Mouse (Mus musculus): ENCODE measurements around the gene Tbc1d13.

The Tbc1d13 gene

DNA sequence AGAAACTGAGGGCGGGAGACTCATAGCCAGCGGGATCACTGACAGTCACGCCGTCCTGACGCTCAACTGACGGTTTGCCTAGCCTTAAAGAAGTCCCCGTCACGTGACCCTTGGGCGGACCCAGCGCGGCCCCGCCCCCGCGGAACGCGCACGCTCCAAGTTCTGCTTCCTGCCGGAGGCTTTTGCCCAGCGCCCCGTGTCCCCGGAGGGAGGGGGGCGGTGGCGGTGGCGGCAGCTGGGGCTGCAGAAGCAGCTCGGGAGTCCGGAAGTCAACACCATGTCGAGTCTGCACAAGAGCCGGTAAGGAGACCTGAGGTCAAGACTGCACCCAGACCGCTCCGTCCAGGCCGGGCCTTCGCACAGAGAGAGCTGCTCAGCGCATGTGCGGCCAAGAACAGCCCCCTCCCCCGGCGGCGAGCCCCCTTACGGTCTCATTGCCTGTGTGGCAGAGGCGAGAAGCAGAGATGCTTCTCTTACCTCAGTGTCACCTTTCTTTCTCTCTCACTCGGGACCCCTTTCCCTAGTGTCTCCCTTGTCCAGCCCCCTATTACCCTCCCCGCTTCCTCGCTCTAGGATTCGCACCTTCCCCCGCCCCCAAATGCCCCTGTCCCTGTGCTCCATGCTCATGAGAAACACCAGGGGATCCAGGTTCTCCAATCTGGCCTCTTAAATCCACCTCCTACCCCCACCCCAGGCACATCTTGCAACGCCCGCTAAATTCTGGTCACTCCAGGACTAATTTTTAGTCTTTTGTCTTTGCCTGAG, at the start of gene Tbc1d13:
Gene Tbc1d13 (plus strand): TSS at position 134 of the 765 bp plus-strand sequence.
- DNase-seq (ENCODE audit: low spot score): peak; percentile 99

- no peak for DNase-seq (ENCODE audit: low spot score)
These were observed 49.4 kb upstream of the Tbc1d13 start for GRCm38 (mm10) chr2:30084113-30084512.

DNA sequence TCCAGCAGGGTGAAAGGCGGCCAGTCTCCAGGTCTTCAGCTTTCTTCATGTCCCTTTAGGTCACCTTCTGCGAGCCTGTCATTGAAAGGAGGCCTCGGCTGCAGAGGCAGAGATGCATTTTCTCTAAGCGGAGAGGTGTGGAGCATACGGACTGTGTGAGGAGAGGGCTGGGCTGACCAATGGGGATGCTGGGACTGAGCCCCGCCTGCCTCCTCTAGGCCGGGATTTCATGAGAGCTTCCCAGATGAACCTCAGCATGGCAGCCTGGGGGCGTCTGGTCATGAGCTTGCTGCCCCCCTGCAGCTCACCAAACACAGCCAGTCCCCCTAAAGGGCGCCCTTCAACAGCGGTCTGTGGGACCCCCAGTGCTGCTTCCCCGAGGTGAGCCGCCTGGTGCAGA, 48.9 kb upstream of the Tbc1d13 start:
- no peak for DNase-seq (ENCODE audit: low spot score)

DNA sequence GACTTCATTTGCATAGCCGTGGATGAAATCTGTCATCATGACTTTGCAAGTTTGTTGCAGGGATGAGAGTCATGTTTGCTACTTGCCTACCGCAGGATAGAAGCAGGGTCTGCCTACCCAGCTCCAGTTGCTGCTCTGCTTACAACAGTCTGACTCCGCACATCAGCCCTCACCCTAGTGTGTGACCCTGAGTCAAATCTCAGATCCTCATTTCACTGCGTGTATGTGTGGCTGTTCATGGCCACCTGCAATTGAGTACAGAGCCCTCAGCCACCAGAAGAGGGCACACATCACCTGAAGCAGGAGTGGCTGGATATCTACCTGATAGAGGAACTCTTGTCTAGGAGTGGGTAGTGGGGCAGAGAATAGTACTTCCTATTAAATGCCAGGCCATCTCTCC, 46.2 kb upstream of the Tbc1d13 start:
- DNase-seq (ENCODE audit: low spot score): no peak

DNA sequence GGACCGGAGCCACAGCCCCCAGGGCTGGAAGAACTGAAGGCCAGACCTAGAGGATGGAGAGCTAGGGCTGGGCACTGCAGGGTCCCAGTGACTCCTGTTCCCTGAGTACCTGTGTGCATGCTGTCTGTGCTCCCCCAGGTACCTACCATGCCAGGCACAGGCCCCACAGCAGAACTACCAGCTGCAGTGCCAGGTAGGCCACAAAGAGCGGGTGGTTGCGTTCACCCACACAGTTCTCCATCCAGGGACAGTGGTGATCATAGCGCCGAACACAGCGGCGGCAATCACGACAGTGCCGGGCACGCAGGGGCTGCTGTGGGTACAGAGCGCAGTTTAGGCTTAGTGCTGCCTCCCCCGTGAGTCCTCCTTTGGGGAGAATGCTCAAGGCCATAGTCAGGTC, 42.0 kb upstream of the Tbc1d13 start:
- DNase-seq (ENCODE audit: low spot score): no peak

DNA sequence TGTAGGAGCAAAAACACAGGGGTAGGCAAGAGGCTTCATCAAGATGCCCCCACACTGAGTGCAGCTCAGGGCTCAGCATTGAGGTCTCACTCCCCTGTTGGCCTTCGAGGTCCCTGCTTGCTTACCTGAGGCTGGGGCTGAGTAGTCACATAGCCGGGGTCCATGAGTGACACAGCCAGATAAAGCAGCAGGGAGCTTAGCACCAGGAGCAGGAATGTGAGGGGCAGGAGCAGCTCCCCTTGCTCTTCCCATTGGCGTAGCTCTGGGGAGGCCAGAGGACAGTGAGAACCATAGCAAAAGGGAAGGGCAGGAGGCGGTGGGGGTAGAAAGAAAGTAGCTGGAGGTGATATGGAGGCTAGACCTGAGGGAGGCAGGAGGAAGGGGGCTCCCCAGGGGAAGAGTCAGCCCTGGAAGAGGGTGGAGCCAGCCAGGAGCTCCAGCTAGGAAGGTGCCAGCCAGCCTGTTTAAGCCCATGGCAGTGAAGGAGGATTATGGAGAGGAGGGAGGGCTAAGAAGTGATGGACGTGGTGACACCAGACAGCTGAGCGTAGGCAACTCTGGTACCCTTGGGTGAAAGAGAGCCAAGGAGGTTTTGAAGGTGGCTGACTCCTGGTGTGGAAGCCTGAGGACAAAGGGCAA, 41.1 kb upstream of the Tbc1d13 start:
- DNase-seq (ENCODE audit: low spot score): no peak

DNA sequence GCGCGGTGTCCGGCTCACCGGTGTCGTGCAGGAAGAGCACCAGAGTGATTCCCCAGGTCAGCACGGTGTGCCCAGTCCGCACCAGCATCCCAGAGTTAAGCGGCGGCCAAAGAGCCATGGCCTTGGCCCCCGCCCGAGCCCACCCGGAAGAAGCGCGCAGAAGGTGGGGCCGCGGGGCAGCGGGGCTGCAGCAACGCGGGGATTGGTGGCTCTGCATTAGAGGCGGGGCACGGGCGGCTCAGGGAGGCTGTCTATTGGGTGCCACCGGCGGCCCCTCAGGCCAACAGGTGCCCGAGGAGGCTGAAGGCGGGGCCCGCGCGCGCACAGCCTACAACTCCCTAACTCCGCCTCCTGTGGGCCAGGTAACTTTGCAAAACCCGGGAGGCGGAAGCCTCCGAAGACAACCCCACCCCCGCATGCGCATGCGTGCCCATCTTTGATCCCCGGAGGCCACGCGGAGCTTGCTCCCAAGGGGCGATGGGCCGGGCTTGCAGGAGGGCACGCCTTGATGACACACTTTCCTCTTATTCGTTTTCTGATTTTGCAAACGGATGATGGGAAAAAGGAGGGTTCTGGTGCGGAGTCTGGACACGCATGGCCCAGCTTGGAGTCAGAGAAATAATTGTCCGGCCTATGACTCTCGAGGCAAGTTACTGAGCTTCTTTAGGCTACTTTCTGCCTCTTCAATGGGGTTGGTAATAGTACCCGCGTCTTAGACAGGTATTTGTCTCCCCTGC, 39.9 kb upstream of the Tbc1d13 start, which contains the start of gene Zdhhc12:
Gene Zdhhc12 (minus strand): TSS at position 178 of the 737 bp plus-strand sequence.
- peak; percentile 93 for DNase-seq (ENCODE audit: low spot score)

DNA sequence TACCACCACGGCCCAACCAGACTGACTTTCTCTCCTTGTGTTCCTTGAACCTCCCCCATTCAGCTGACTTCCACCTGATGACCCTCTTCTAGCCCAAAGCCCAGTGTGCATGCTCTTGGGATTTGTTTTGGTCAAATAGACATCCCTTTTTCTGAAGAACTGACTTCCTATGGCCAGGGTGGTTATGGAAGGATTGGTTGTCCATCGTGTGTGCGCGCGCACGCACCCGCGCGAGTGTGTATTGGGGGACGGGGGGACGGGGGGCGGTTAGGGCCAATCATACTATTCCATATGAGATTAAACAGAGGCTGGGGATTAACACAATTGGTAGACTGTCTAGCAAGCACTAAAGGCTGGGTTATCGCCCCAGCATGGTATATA, 39.3 kb upstream of the Tbc1d13 start:
- DNase-seq (ENCODE audit: low spot score): no peak

GRCm38 (mm10) chr2:30095882-30096527, 37.5 kb upstream of the Tbc1d13 start:
- no peak for DNase-seq (ENCODE audit: low spot score)

DNA sequence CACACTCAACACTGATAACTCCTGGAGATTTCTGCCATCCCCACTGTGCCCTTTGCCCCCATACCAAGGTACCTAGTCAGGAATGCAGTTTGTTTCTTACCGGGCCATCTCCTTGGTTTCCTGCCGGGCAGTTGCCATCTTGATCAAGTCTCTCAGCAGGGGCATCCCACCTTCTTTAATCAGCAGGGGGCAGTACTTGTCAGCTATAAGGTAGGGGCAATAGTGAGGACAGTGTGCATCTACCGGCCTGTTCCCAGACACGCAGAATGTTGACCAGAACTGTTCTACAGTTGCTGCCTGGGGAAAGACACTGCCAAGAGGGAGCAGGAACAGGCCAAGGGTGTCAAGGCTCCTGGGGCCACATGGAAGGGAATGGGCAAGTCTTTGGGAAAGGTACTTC, 33.3 kb upstream of the Tbc1d13 start:
- DNase-seq (ENCODE audit: low spot score): no peak

GRCm38 (mm10) chr2:30106364-30106763, 27.2 kb upstream of the Tbc1d13 start:
- no peak for DNase-seq (ENCODE audit: low spot score)

GRCm38 (mm10) chr2:30107646-30108045, 25.9 kb upstream of the Tbc1d13 start:
- no peak for DNase-seq (ENCODE audit: low spot score)

GRCm38 (mm10) chr2:30108260-30108659, 25.3 kb upstream of the Tbc1d13 start:
- DNase-seq (ENCODE audit: low spot score): no peak

DNA sequence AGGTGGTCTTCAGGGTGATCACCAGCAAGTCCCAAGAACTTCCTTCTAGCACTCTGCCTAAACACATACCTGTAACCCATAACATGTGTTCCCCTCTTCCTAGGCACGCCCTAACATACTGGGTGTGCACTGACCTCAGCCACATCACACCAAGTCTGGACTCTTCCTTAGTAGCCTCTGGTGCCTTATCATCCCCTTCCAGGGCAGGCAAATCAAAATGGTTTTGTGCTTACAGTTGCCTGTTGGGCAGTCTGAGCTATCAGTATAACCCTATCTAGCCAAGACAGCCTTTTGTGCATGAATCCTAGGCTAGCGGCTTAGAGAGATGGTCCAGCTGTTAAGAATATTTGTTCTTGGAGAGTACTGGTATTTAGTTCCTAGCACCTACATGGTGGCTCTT, 22.0 kb upstream of the Tbc1d13 start:
- DNase-seq (ENCODE audit: low spot score): no peak

DNA sequence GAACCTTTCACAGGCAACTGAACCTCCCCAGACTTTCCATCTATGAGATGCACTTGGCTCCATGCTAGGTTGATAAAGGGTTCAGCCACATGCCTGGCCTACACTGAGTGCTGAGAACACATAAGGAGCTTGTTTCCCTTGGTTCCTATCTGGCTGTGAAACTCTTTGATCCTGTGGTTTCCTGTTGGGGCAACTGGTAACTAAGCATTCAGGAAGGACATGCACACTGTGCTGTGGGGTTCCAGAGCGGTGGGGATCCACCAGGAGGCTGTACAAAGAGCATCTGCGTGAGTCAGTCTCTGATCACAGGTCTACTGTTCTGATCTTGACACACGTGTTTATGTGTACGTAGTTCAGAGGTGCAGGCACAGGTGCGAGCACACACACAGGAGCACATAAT, 21.0 kb upstream of the Tbc1d13 start:
- no peak for DNase-seq (ENCODE audit: low spot score)

- no peak for DNase-seq (ENCODE audit: low spot score)
These were observed 13.9 kb upstream of the Tbc1d13 start for GRCm38 (mm10) chr2:30119641-30120051.

DNA sequence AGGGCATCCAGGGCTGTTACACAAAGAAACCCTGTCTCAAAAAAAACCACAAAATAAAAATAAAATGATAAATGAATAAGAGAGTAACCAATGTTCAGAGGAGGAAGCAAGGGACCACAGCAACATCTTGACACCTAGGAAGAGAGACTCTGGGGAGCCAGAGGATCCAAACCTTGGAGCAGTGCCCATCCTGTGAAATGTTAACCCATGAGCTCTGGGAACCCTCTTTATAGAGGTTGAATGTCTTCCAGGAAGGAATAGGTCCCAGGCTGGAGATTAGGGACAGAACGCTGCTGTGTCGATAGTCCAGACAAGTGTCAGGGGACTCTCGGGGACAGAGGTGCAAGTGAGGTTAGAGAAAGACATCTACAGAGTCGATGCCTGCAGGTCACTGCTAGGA, 13.3 kb upstream of the Tbc1d13 start:
- DNase-seq (ENCODE audit: low spot score): no peak

DNA sequence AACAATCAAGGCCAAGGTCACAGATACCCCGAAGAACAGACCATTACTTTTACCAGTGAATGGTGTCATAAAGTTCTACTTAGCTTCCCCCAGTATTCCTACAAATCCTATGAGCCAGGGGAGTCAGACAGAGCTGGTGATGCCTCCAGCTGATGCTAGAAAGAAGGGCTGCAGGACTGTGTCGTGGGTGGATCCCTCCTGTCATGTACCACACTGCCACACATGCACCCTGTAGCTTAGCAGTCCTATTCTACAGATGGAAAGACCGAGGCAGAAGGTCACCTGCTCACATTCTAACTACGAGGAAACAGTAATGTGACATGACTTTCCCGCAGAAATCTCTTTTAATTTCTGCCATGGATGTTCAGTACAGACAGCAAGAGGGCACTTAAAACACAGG, 10.8 kb upstream of the Tbc1d13 start:
- no peak for DNase-seq (ENCODE audit: low spot score)

GRCm38 (mm10) chr2:30123729-30124471, 9.6 kb upstream of the Tbc1d13 start:
- DNase-seq (ENCODE audit: low spot score): no peak

- peak; percentile 87 for DNase-seq (ENCODE audit: low spot score)
These were observed 8.9 kb upstream of the Tbc1d13 start, which contains the start of gene Zer1 for GRCm38 (mm10) chr2:30124472-30125274. Gene Zer1 (minus strand): TSS chr2:30124585.

DNA sequence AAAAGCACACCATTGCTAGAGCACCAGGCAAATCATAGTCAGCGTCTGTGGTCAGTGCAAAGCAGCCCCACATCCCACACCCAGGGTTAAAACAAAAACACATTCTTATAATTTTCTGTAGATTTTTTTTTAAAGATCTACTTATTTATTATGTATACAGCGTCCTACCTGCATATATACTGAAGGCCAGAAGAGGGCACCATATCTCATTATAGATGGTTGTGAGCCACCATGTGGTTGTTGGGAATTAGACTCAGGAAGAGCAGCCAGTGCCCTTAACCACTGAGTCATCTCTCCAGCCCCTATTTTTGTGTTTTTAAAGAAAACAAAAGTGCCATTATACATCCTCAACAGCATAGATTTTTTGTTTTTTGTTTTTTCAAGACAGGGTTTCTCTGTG, 4.8 kb upstream of the Tbc1d13 start:
- no peak for DNase-seq (ENCODE audit: low spot score)
